Mouse (Mus musculus) brain, embryonic 18.5 days (tissue): ENCODE results near the gene Vmn2r115.
"Not testable (repeated sequence)": the region's sequence is repeated elsewhere in the genome, so short reads cannot be mapped to it uniquely, and the experiment has no call there.

Experiments
- DNase-seq: peaks from one replicate; pipeline ENCODE4 v3.0.0-alpha.2; 2012; ENCODE audit warnings: low read depth, low spot score

The Vmn2r115 gene

GRCm38 (mm10) chr17:23343441-23343840 lies at the start of gene Vmn2r115:
TSS of gene Vmn2r115 (plus strand) at chr17:23343741.
- not testable (repeated sequence) for DNase-seq

GRCm38 (mm10) chr17:23312437-23312836 lies 31.1 kb upstream of the Vmn2r115 start, which contains the start of gene Vmn2r114:
TSS of gene Vmn2r114 (minus strand) at chr17:23312537.
- not testable (repeated sequence) for DNase-seq

GRCm38 (mm10) chr17:23330657-23331056 lies 12.9 kb upstream of the Vmn2r115 start:
- DNase-seq, result no peak

- no peak for DNase-seq
Measured at GRCm38 (mm10) chr17:23351644-23352043, 8.1 kb downstream of the Vmn2r115 start.

GRCm38 (mm10) chr17:23384304-23384703 lies 40.8 kb downstream of the Vmn2r115 start, which contains the start of gene Vmn2r116:
TSS of gene Vmn2r116 (plus strand) at chr17:23384604.
- DNase-seq, result not testable (repeated sequence)
